Mouse (Mus musculus): Measurements from ENCODE around the gene Zfp142.

DNA sequence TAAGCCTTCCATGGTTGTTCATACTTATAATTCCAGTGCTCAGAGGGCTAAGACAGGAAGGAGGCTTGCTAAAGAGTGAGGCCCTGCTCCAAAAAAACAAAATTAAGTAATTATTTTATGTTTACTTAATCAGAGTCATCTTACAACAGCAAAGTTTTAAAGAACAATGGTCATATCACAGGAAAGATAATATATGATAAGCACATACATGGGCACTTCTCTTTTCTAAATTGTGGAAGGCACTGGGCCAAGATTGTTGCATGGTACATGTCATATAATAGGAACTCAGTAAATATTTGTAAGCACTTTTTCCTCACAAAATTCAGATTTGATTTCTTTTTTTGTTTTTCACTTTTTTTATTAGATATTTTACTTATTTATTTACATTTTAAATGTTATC, 68.2 kb downstream of the Zfp142 start:
- TF ChIP-seq POLR2A (IDR thresholded peaks at IDR 0.05; ENCODE audit: borderline replicate concordance, control insufficient read depth, low read depth, low read length): no peak
- TF ChIP-seq CTCF (IDR thresholded peaks at IDR 0.05; ENCODE audit: control insufficient read depth, insufficient read depth, low read length): no peak
